Mouse (Mus musculus) forebrain, embryonic 10.5 days (tissue): ENCODE results near the gene Ntm. TPM values are rescaled to one million over a fixed set of nuclear protein-coding genes. Genes with fewer than 3 reads are reported as not detected.
A peak's percentile ranks its signal among the peaks of the same experiment; 100 is the strongest.

Experiments used
- DNase-seq: peaks from one replicate; pipeline ENCODE4 v3.0.0-alpha.2; 2017; ENCODE audit warnings: low spot score; ENCODE audit errors: extremely low spot score
- H3K27ac ChIP-seq: fragments of 300-500 bp; sonication (generic); 2 replicates; pipeline ENCODE4 v1.5.1; 2016; ENCODE audit warnings: mild to moderate bottlenecking
- H3K27me3 ChIP-seq: fragments of 300-500 bp; sonication (generic); 2 replicates; pipeline ENCODE4 v1.6.1; 2016; ENCODE audit warnings: mild to moderate bottlenecking; ENCODE audit not compliant: poor library complexity, severe bottlenecking
- H3K36me3 ChIP-seq: fragments of 300-500 bp; sonication (generic); replicated peaks from 2 replicates; pipeline ENCODE4 v1.6.1; 2016; ENCODE audit warnings: mild to moderate bottlenecking, moderate library complexity
- H3K4me1 ChIP-seq: fragments of 300-500 bp; sonication (generic); 2 replicates; pipeline ENCODE4 v1.6.1; 2016
- H3K4me3 ChIP-seq: fragments of 300-500 bp; sonication (generic); 2 replicates; pipeline ENCODE4 v1.5.1; 2016; ENCODE audit warnings: mild to moderate bottlenecking, moderate library complexity
- H3K9me3 ChIP-seq: fragments of 300-500 bp; sonication (generic); 2 replicates; pipeline ENCODE4 v1.6.1; 2016; ENCODE audit warnings: mild to moderate bottlenecking, moderate library complexity
- WGBS: fragments of 180-500 bp; shearing (Covaris S2); methylation state at CpG from one replicate; pipeline ENCODE4 v1.1.7; 2016; 5-methylcytosine and 5-hydroxymethylcytosine counted together
- polyA plus RNA-seq: library from polyadenylated mRNA; unstranded; fragments of >200 nt; fragmentation: Nextera tagmentation; extraction: Ambion mirVana; gene quantifications from 2 replicates; pipeline ENCODE4 v1.2.1, GENCODE M21; 2016

The Ntm gene
- polyA plus RNA-seq, 1 experiment from 2014 or later: 6.5 TPM

DNA sequence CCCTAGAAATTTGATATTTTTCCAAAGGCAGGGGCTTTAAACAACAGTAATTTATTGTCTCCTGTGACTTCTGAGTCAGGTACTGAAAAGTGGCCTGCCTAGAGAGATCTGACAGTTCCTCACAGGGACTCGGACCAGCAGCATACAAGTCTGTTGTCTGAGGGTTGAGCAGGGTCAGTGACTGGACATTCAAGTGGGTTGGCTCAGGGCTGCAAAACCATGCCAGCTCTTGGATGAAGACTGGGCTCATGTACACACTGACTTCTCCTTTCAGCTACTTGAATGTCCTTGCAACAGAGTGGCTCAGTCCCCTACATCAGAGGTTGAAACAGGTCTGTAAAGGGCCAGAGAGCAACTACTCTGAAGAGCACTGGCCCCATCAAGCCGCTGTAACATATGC lies 797.2 kb downstream of the Ntm start:
- DNase-seq: no peak
- peaks cover 23% of the 10 kb centered on the region for H3K4me1 ChIP-seq
- H3K27me3 ChIP-seq: no peaks in the 10 kb centered on the region
- H3K27ac ChIP-seq: no peak overlapping the region
- no peaks in the 10 kb centered on the region for H3K9me3 ChIP-seq
- WGBS: 71% methylated on average over 2 of the region's 2 CpGs
- H3K4me3 ChIP-seq: no peak overlapping the region
- no peaks in the 10 kb centered on the region for H3K36me3 ChIP-seq

DNA sequence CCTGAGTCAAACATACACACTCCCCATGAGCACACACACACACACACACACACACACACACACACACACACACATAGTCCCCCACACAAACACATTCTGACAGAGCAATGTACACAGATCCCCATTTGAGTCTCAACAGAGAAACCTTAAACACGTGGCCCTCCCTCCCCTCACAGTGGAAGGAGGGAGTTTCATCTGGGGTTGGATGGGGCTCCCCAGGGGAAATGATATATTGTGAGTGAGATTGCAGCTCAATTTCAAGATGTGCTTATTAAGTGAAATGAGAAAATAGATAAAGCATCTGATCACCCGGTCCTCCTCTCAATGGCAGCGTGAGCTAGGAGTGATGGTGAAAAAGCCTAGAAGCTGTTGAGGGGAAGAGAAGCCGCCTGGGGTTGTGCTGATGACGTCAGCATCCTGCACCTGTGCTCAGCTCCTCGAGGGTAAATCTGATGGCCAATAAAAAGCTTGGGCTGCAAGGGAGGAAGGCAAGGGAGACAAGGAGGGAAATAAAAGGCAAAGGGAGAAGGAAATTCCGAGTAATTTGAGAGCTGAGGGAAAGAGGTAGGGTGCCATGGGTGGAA lies 801.8 kb downstream of the Ntm start:
- H3K27ac ChIP-seq: no peak overlapping the region
- H3K27me3 ChIP-seq: no peaks in the 10 kb centered on the region
- 45% methylated on average over 7 of the region's 7 CpGs for WGBS
- H3K9me3 ChIP-seq: no peaks in the 10 kb centered on the region
- H3K4me1 ChIP-seq: peaks cover 4% of the 10 kb centered on the region; the same call in 1 of the 2 replicates
- no peak overlapping the region for H3K4me3 ChIP-seq
- H3K36me3 ChIP-seq: no peaks in the 10 kb centered on the region
- no peak for DNase-seq

DNA sequence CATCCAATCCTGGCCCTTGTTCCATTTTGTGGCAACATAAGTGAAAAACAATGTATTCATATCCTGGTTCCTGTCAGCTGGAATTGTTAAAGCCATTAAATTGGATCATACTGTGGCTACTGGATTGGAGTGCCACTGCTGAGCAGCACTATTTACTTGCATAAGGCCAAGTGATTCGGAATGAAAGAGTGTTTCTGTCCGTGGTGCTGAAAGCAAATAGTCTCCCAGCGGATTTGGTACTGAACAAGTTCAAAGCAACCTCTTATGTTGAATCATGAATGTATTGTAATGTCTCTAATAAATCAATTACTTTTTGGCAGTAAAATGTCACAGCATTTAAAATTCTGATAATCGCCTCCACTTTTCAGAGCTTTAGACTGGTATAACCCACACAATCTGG lies 817.0 kb downstream of the Ntm start:
- Histone ChIP-seq H3K9me3 (no peaks in the 10 kb centered on the region), H3K4me3 (no peak overlapping the region), H3K27me3 (peaks cover 10% of the 10 kb centered on the region; the same call in 1 of the 2 replicates), H3K4me1 (peaks cover 12% of the 10 kb centered on the region), H3K27ac (no peak overlapping the region), H3K36me3 (no peaks in the 10 kb centered on the region)
- 14% methylated on average over 4 of the region's 4 CpGs for WGBS
- peak; percentile 44 for DNase-seq

DNA sequence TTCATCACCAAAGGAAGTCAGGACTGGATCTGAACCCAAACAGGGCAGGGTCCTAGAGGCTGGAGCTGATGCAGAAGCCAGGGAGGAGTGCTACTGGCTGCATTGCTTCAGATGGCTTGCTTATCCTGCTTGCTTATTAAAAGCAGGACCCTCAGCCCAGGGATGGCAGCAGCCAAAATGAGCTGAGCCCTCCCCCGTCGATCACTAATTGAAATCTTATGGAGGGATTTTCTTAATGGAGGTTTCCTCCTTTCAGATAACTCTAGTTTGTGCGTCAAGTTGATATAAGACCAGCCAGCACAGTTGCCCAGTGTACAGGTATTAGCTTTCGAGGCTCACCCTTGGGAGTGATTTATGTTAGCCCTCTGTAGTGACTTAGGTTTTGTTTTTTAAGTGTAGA lies 826.9 kb downstream of the Ntm start:
- DNase-seq: no peak
- Histone ChIP-seq H3K4me1 (peaks cover 5% of the 10 kb centered on the region), H3K4me3 (no peak overlapping the region), H3K9me3 (peaks cover 9% of the 10 kb centered on the region; the same call in 1 of the 2 replicates), H3K27ac (no peak overlapping the region), H3K36me3 (no peaks in the 10 kb centered on the region), H3K27me3 (no peaks in the 10 kb centered on the region)
- WGBS: 75% methylated on average over 4 of the region's 4 CpGs

DNA sequence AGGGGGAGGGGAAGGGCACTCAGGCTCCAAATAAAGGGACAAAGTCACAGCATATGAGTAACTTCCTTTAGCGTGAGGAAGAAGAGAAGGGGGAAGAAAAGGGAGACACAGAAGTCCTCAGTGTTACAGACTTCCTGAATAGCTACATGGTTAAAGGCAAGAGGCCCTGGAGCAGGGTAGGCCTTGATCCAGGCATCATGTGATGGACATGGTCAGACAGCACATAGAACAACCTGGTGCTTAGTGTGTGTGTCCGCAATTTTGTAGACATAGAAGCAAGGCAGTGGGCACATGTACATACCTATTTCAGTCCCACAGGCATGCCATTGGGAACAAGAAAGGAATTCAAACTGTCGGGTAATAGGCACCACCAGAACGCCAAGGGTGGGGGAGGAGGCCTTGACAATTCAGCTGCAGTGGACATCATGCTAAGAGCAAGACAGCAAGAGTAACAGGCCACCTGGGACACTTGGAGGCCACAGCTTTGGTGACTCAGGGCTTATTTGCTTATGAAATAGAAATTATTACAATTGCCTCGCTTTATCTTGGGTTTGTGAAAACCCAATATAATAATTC lies 832.1 kb downstream of the Ntm start:
- H3K27ac ChIP-seq: peak overlapping the region; percentile 3; the same call in 1 of the 2 replicates
- H3K36me3 ChIP-seq: no peaks in the 10 kb centered on the region
- 76% methylated on average over 5 of the region's 5 CpGs for WGBS
- H3K27me3 ChIP-seq: peaks cover 7% of the 10 kb centered on the region; the same call in 1 of the 2 replicates
- H3K9me3 ChIP-seq: peaks cover 9% of the 10 kb centered on the region; the same call in 1 of the 2 replicates
- no peak overlapping the region for H3K4me3 ChIP-seq
- no peak for DNase-seq
- H3K4me1 ChIP-seq: peaks cover 40% of the 10 kb centered on the region

DNA sequence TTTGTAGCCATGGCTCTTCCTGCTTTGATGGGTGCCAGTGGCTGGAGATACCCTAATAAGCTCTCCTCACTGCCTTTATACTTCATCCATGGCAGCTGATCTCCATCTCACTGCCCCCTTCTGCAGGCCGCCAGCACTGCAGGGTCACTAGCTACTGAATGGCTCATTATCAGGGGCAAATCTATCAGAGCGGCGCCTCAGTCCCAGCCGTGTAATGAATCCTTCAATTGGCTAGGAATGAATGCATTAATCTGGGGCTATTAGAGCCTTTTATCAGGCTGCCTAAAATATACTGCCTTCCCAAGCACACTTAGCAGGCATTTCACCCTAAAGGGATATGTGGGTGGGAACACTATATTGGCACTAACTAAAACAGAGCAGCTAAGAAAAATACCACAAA lies 832.6 kb downstream of the Ntm start:
- Histone ChIP-seq H3K27ac (peak overlapping the region; percentile 3; the same call in 1 of the 2 replicates), H3K36me3 (no peaks in the 10 kb centered on the region), H3K4me3 (no peak overlapping the region), H3K9me3 (peaks cover 9% of the 10 kb centered on the region; the same call in 1 of the 2 replicates), H3K27me3 (peaks cover 7% of the 10 kb centered on the region; the same call in 1 of the 2 replicates), H3K4me1 (peaks cover 44% of the 10 kb centered on the region)
- WGBS: 26% methylated on average over 4 of the region's 4 CpGs
- peak; percentile 41 for DNase-seq

DNA sequence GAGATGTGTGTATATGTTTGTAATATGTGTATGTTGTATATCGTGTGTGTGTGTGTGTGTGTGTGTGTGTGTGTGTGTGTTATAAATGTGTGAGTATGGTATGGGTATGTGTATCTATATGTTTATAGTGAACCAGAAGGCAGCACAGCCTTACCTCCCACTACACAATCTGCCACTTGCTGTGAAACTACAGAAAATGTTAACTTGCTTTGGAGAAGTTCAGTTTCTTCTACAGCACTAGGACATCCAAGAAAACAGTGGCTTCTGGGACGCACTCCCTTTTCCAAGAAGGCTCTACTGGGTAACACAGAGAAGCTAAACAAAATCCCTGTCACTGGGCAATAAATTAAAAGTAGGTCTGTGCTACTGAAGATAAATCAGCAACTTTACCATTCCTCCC lies 834.5 kb downstream of the Ntm start:
- 84% methylated on average over 2 of the region's 2 CpGs for WGBS
- Histone ChIP-seq H3K4me1 (peaks cover 63% of the 10 kb centered on the region), H3K27ac (no peak overlapping the region), H3K36me3 (no peaks in the 10 kb centered on the region), H3K4me3 (no peak overlapping the region), H3K27me3 (peaks cover 7% of the 10 kb centered on the region; the same call in 1 of the 2 replicates), H3K9me3 (peaks cover 9% of the 10 kb centered on the region; the same call in 1 of the 2 replicates)
- no peak for DNase-seq

DNA sequence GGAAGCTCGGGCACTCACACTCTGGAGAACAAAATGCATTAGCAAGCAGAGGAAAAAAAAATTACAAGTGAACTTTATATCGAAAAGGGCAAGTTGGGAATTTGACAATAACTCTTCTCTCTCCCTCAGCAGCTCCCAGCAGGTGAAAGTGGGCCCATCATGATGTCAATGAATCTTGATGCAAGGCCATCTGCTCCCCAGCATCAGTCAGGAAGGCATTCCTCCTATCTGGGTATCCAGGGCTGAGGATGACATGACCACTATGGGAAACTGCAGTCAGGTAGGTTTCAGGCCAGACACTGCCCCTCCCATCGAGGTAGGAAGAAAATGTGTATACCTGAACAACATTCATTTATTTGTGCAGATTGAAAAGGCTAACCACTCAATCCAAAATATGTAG lies 838.5 kb downstream of the Ntm start:
- 87% methylated on average over 3 of the region's 3 CpGs for WGBS
- no peak overlapping the region for H3K27ac ChIP-seq

DNA sequence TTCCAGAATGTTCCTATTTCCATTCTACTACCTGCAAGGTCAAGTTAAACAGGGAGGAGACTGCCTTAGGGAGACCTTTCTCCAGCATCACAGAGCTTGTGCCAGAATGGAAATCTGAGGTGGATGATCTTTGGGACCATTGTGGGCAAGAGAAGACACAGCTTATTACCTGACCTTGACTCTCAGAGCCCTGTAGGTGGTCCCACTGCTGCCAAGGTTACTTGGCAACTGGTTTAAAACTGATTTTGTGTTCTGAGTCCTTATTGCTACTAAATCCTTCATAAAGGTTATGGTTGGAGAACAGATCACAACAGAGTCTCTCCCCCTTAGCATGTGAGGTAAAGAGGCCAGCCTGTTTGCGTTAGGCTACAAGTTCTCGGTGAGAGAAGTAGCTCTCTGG lies 839.1 kb downstream of the Ntm start:
- Histone ChIP-seq H3K9me3 (no peaks in the 10 kb centered on the region), H3K27me3 (peaks cover under 1% of the 10 kb centered on the region; the same call in 1 of the 2 replicates), H3K27ac (no peak overlapping the region), H3K4me3 (no peak overlapping the region), H3K36me3 (no peaks in the 10 kb centered on the region), H3K4me1 (peaks cover 39% of the 10 kb centered on the region)
- WGBS: 89% methylated on average over 2 of the region's 2 CpGs
- DNase-seq: no peak

More for the DNA sequence above, 838.5 kb downstream of the Ntm start:
- Histone ChIP-seq H3K9me3 (no peaks in the 10 kb centered on the region), H3K27me3 (peaks cover 7% of the 10 kb centered on the region; the same call in 1 of the 2 replicates), H3K4me3 (no peak overlapping the region), H3K4me1 (peaks cover 44% of the 10 kb centered on the region), H3K36me3 (no peaks in the 10 kb centered on the region)
- DNase-seq: no peak

DNA sequence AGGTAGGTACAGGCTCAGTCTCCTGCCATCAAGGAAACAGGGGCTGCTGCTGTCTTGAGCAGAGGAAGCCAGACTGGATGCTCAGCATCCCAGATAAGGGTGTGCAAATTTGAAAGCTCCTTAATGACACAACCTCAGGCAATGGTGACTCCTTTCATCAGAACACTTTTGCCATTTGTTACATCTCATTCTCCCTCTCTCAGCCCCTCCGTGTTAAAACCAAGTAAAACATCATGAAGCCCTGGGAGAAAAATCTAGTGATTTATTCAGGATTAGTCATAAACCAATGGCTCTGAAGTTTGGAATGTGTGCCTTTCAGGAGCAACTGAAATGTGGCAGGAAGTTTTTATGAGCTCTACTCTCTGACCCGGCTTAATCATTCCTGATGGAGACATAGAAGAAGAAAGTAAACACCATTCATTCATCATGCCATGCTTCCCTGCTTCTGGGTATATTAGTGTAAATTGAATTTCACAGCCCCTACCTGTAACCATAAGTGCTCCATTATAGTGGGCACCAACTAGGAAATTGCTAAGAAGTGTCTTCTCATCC lies 845.3 kb downstream of the Ntm start:
- Histone ChIP-seq H3K4me3 (no peak overlapping the region), H3K9me3 (no peaks in the 10 kb centered on the region), H3K27me3 (no peaks in the 10 kb centered on the region), H3K36me3 (no peaks in the 10 kb centered on the region), H3K27ac (0 out of 2 replicates have a peak overlapping the region, but pooled peaks have one; percentile 26), H3K4me1 (peaks cover 27% of the 10 kb centered on the region)
- no peak for DNase-seq
- WGBS: 77% methylated on average over 2 of the region's 2 CpGs

DNA sequence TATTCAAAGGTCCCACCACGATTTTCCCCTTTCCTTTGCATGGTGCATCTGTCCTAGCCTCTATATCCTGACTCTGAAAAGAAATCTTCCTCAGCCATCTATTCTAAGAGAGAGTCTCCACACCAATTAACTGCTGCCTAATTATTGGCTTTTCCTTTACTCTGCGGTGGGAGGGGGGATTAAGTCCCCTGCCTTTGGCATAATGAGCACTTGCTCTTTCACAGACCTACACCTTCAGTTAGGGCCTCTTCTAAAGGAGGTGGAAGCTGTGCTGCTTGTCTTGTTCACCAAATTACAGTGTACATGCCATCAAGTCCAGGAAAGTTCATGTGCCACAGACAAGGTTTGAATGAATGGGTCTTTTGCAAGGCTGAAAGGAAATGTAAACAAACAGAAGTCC lies 847.6 kb downstream of the Ntm start:
- WGBS: 12% methylated on average over 2 of the region's 2 CpGs
- Histone ChIP-seq H3K9me3 (no peaks in the 10 kb centered on the region), H3K27ac (no peak overlapping the region), H3K27me3 (no peaks in the 10 kb centered on the region), H3K4me1 (peaks cover 27% of the 10 kb centered on the region), H3K36me3 (no peaks in the 10 kb centered on the region), H3K4me3 (no peak overlapping the region)
- DNase-seq: no peak

DNA sequence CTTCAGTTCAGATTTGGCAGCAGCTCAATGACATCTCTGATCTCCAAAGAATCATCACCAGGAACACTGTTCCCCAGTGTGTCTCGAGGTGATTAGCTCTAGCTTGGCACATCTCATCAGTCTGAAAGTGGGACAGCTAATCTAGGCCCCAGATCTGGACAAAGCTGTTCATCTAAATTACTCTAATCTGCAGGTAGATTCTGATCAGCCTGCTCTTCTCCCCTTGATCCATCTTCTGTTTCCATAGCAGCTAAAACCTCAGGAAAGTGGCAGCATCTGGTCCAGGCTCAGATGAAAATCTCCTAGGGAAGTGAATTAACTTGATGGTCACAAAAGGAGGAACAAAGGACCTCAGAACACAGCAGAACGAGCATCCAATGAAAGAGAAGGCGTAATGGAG lies 856.2 kb downstream of the Ntm start:
- Histone ChIP-seq H3K4me1 (no peaks in the 10 kb centered on the region), H3K27ac (no peak overlapping the region), H3K36me3 (no peaks in the 10 kb centered on the region), H3K4me3 (no peak overlapping the region), H3K9me3 (no peaks in the 10 kb centered on the region), H3K27me3 (no peaks in the 10 kb centered on the region)
- 59% methylated on average over 3 of the region's 3 CpGs for WGBS
- no peak for DNase-seq

DNA sequence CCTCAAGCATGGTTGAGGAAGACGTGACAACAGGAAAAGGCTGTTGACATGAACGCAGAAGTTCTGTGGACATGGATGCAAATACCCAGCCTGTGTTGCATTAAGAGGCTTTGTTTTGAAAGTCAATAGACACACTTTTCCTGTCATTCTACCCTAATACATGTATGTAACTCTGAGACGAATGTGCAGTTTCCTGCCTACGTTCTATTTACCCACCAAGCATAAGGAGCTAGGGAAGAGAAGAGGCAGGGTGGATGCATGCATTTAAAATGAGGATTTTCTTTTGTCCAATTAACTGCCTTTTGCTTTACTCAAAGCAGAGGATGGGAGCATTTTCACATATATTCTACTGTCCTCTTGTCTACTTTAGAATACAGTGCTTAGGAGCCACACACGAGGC lies 858.5 kb downstream of the Ntm start:
- WGBS: 92% methylated on average over 5 of the region's 5 CpGs
- Histone ChIP-seq H3K4me3 (no peak overlapping the region), H3K36me3 (no peaks in the 10 kb centered on the region), H3K4me1 (no peaks in the 10 kb centered on the region), H3K27ac (no peak overlapping the region), H3K9me3 (no peaks in the 10 kb centered on the region), H3K27me3 (no peaks in the 10 kb centered on the region)
- no peak for DNase-seq
